Mouse (Mus musculus): ENCODE results near the gene Cstf2t. TPM values are rescaled to one million over a fixed set of nuclear protein-coding genes. Genes with fewer than 3 reads are reported as not detected.

The Cstf2t gene
- 21.8 TPM for polyA plus RNA-seq (2014; fragmentation: Illumina TruSeq; extraction: RNeasy Lipid Tissue Mini Kit (QIAGEN cat#74804); ENCODE audit: low read depth, low replicate concordance)

GRCm38 (mm10) chr19:31082662-31083429, at the start of gene Cstf2t:
Gene Cstf2t, plus strand, starts transcription at chr19:31082837.

